Mouse (Mus musculus) gastrocnemius, postnatal 25 days (tissue): ENCODE measurements around the gene Fam110a. TPM values are rescaled to one million over a fixed set of nuclear protein-coding genes. Genes with fewer than 3 reads are reported as not detected.

ENCODE experiments used
- DNase-seq: peaks from one replicate; pipeline ENCODE4 v3.0.0; 2022
- long read RNA-seq, 2 experiments: library from polyadenylated mRNA; stranded (forward); transcript quantifications; one replicate each; pipeline ENCODE4 v2.0.0; 2021
- total RNA-seq, 2 experiments: library from RNA; stranded (reverse); gene quantifications; 1 replicate in 1 of 2; 2 replicates in 1 of 2; pipeline ENCODE4 v1.2.3; 2021

Fam110a gene
- 1 to 10 TPM; 2.2 to 2.9 TPM for total RNA-seq
- long read RNA-seq, experiment 1, partial matches to known transcripts: 2 of 6 reads
- long read RNA-seq, experiment 1, other reads (novel, unspliced or antisense): 1 of 6 reads
- long read RNA-seq, experiment 2, partial matches to known transcripts: 1 of 3 reads
- long read RNA-seq, experiment 2, other reads (novel, unspliced or antisense): 0 of 3 reads

DNA sequence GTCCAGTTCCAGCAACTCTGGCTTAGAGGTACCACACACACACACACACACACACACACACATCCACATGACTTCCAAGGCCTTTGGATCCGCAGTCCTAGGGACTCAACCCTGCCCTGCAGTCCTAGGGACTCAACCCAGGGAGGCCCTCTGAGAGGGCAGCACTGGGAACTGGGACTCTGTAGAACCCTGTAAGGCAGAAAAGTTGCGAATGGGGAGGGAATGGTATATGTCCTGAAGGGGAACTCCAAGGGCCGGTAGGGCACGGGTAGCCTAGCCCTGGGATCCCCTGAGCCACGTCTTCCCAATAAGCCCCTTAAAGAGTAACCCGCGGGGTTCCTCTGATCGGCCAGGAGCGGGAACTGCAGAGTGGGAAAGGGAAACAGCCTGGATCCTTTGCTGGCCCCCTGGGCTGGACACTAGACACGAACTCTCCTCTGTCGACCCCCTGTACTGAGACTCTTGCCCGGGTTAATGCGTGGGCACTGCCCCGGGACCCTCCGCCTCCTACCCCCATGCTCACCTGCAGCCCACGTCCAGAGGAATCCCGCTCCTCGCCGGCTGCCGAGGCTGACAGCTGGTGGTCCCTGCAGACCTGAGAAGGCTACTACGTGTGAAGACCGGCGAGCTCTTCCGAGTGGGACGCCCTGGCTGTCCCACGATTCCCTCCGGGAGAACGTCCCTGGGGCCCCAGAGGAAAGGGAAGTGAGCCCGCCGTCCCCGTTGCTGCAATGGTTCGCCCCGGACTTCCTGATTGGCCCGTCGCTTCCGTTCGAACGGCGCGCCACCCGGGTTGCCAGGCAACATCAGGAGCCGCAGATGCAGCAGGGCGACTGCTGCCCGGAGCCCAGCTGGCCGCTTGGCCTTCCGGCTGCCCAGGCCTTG lies at the start of gene Fam110a:
Gene Fam110a, minus strand, starts transcription at position 750 of the 885 bp plus-strand sequence.
- DNase-seq: peak; percentile 92

DNA sequence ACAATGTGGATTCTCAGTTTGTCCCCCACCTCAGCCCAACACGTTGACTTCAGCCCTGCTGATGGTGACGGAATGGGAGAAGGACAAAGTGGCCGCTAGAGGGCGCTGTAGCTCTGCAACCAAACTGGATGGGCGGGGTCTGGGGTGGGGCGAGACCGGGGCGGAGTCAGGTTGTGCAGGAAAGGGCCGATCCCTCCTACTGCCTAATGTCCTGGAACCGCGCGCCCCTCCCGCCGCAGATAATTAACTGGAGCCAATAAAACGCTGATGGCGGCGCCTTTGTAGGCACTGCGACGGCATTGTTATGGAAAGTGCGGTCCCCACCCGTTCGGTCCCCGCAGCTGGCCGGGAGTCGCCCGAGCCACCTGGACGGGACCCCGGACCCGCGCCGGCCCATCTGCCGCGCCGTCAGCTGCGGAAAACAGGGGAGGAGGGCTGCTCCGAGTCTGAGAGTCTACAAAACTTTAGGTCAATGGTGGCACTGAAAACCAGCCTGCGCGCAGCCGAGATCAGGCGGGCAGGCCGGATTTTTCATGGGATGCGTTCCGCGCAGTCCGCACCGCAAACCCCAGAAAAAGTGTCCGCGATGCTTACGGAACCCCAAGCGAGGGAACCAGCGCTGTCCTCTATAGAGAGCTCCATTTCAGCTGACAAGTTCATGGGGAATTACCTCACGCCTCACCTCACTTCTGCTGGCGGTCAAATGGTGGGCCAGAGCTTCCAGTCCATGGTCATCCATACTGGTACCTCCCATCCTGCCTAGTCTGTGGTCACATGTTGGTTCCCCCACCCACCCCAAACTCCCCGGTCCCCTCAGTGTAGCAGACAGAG lies 49.4 kb upstream of the Fam110a start:
- peak; percentile 75 for DNase-seq

DNA sequence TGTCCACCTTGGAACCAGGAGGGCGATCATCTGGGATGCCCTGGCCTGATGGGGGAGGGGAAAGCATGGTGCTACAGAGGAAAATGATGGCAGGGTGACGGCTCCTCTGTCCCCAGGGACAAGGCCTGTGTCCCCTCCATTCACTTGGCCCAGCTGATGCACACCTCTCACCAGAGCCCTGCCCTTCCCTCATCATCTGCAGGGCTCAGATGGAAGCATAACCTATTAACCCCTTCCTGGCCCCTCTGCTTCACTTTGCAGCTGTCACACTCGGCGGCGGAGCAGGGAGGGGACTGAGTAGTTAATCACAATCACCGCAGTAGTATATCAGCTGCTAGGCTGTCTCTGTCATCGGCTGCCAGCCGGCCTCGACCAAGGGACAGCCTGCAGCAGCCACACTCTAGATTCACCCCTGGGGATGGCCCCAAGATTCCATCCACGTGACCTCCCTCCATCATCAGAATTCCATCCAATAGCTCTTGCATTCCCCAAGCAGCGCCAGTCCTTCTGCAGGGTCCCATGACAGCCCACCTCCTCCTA lies 44.9 kb upstream of the Fam110a start:
- no peak for DNase-seq

DNA sequence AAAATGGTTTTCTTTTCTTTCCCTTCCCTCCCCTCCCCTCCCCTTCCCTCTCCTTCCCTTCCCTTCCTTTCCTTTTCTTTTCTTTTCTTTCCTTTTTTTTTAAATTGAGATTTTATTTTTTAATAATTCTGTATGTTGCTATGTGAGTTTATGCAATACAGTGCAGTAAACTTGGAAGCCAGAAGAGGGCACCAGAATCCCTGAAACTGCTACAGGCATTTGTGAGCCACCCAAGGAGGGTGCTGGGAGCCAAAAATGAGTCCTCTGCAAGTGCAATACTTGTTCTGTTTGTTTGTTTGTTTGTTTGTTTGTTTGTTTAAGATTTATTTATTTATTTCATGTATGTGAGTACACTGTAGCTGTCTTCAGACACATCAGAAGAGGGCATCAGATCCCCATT lies 42.0 kb upstream of the Fam110a start:
- no peak for DNase-seq

DNA sequence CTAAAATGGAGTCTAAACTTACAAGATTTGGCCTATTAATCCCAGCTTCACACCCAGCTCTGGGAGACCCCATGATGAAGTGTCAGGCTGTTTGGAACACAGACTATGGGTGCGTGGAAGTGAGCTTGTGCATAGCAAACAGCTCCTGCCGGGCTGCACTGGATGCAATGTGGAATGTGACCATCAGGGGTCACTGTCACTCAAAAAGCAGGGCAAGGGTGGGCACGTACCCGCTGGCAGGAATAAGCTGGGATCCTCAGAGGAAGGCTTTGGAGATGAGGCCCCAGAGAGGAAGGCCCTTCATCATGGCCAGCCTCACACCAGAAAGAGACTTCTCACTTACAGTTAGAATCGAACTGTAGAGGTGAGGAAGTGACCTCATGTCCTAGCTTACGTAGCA lies 40.2 kb upstream of the Fam110a start:
- no peak for DNase-seq

DNA sequence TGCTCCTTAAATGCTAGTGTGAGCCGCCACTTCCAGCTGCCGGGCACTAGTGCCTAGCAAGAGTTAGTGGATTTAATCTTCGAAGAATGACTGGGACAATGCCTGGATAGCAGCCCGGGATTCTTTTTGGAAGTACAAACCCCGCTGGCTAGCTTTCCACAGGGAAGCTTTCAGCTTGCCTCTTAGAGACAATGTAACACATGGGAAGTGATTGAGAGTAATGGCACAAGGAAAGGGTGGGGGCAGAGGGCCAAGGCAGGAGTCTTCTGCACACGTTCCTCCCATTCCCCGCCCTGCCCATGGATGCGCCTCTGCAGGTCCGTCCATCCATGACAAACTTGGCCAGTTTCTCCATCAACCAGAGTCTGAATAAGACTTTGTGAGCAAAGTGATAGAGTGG lies 36.6 kb upstream of the Fam110a start:
- DNase-seq: no peak

DNA sequence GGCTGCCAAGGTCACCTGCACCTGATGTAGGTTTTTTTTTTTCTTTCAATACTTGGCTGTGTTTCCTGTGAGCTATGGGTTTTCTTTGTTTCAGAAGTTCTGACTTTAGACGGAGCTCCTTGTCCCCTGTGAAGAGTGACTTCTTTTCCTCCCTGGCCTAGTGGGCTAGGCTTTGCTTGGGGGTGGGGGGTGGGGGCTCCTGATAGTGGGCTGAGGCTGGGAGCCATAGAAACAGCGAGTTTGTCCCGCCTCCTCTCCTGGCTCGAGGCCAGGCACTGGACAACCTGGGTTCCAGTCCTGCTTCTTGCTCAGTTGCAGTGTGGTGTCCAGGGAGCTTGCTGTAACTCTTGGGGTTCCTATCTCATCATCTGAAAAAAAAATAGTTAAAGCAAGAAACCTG lies 36.0 kb upstream of the Fam110a start:
- DNase-seq: no peak

DNA sequence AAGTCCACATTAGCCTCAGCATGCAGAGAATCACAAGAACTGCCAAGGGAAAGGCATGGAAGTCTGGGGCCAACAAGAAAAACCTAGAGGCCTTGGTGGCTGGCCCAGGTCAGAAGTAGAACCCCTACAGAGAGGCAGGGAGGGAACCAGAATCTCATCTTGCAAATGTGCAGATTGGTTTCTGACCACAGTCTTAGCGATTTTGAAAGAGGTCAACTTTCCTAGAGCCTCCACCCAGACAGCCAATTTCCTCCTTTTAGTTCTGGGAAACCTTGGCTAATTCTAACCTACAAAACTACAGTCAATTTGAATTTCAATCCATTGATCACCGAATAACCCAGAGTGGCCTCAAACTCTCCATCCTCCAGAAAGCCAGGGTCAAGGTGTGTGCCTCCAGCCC lies 32.7 kb upstream of the Fam110a start:
- DNase-seq: no peak

DNA sequence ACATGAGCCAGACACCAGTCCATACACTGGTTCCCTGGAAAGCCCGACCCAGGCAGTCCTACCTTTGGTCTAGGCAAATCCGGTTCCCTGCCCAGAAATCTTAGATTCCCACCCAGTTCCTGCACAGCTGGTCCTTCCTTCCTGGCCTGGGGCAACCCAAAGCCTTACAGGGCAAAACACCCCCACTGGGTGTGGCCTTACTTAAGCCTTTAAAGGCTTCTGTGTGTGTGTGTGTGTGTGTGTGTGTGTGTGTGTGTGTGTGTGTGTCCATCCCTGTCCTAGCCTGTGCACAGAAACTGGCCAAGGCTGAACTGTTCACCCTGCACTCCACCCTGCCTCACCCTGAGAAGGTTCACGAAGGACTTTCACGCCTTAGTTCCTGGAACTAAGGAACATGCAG lies 32.2 kb upstream of the Fam110a start:
- peak; percentile 43 for DNase-seq

DNA sequence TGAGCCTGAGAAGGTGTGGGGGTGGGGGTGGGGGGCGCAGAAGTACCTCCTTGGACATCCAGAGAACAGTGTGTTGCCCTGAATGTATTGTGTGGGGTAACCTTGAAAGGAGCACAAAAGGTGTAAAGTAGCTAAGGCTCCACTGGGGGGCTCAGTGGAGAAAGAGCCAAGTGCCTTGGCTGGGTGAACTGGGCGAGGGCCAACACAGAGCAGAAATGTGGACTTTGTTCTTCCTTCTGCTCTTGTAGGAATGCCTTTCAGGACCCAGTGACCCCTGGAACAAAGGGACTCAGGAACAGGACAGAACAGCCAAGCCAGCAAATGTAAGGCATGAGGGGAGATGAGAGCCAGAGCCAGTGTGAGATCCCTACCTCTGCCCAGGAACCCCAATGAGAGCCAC lies 31.7 kb upstream of the Fam110a start:
- no peak for DNase-seq

DNA sequence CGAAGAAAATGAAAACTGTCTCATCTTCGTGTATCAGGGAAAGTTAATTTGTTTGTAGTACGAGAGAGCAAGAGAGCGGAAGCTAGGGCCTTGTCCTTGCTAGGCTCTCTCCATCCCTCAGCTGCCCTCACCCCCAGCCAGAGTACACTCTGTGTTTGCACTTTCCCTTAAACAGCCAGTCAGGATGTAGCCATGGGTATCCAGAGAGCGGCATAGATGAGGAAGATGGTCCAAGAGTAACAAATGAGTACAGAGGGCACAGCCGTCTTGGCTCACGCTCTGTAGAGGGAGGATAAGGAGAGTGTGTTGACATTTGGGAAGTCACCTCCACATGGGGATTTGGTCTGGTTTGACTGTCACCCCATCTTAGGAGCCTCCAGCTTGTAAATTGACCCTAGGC lies 30.6 kb upstream of the Fam110a start:
- DNase-seq: no peak

DNA sequence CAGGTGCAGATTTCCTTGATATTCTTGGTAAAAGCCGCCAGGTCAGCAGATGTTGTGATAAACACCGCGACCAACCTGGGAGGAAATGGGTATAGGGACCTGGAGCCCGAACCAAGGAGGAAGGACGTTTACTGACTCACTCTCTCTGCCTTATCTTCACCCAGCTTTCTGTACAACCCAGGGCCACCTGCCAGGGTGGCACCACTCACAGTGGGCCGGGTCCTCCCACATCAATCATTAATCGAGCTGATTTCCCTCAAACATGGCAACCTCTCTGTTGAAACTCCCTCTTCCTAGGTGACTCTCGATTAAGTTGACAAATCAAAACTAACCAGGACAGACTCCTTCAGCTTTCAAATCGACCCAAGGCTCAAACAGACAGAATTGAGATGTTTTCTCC lies 30.2 kb upstream of the Fam110a start:
- no peak for DNase-seq

DNA sequence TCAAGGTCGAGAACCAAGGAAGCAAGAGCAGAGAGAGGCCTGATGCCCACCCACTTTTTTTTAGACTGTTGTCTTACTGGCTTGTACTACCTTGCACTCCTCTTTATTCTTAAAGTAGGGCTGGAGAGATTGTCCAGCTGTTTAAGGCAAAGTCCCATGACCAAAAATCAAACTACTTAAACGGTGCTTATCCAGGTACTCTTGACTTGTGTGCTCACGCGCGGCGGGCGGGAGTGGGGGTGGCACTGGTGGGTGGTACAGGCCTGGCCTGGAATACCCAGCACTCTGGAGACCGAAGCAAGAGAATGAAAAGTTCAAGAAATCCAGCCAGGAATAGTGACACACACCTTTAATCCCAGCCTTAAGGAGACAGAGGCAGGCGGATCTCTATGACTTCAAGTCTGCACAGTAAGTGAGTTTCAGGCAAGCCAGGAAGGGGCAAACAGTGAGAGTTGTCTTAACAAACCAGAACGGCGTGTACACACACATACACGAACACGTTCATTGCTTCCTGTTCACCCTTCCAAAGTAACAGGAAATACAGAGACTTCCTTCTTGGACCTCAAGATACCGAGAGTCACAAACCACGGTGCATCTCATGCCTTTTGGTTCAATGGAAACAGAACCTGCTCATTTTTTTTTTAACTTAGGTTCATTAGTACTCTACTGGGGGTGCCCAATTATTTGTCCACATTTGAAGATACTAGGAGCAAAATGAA lies 29.2 kb upstream of the Fam110a start:
- no peak for DNase-seq

DNA sequence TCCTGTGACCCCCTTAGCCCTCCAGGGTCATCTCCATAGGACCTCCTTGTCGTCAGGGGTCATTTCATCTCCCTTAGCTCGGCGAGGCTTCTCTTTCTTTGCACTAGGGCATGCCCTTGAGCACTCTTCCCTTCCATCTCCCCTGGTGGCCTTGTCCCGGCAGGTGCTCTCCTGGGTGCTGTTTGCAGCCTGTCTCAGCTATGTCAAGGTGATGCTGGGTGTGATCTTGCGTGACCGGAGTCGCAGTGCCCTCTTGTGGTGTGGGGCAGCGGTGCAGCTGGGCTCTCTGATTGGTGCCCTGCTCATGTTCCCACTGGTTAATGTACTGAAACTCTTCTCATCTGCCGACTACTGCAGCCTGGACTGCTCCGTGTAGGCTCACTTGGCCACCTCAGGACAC lies 27.8 kb upstream of the Fam110a start:
- DNase-seq: no peak

DNA sequence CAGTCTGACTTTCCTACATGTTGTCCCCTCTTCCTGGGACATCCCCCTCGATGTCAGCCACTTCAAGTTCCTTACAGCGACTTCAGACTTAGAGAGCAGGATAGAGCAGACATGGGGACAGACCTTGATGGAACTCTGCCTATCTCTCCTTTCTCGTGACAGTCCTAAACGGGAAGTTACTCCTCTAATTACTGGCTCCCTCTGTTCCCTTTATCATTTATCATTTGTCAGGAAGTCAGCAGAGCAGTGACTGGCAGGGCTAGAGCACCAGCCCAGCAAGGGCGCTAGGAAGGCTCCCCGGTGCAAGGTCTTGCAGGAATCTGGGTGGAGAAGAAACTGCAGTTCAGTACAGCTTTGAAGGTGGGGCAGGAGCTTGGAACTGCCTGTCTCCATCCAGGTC lies 22.5 kb upstream of the Fam110a start:
- DNase-seq: no peak

DNA sequence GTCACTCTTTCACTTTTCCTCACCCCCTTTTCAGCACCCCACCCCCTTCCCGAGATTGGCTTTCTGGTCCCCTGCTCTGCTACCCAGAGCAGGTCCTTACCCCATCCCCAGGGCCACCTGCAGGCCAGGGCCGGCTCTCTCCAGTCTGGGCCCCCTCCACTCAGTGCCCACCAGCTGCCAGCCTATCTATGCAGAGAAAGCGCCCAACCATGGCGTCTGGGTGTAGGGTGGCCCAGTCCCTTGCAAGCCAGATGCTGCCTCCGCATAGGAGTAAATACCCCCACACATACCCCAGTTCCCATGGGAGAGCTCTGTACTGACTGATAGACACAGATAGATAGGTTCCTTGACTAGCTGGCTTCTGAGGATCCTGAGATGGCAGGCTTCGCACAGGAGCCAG lies 20.7 kb upstream of the Fam110a start:
- DNase-seq: no peak

DNA sequence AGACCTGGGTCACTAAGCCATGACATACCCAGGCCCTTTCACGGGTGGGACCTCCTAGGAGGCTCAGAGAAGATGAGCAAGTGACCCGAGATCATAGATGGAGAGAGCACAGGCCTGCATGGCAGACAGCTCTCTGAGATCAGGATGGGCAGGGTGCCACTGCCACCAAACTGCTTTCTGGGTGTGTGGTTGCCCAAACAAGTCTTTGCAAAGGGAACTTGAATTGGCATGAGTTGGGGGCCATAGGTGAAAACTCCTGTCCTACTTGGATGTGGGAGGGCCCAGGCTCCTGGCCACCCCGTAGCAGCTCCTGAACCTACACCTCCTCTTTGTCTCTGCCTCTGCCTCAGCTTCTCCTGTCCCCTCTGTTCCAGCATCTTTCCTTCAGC lies 20.3 kb upstream of the Fam110a start:
- DNase-seq: no peak

DNA sequence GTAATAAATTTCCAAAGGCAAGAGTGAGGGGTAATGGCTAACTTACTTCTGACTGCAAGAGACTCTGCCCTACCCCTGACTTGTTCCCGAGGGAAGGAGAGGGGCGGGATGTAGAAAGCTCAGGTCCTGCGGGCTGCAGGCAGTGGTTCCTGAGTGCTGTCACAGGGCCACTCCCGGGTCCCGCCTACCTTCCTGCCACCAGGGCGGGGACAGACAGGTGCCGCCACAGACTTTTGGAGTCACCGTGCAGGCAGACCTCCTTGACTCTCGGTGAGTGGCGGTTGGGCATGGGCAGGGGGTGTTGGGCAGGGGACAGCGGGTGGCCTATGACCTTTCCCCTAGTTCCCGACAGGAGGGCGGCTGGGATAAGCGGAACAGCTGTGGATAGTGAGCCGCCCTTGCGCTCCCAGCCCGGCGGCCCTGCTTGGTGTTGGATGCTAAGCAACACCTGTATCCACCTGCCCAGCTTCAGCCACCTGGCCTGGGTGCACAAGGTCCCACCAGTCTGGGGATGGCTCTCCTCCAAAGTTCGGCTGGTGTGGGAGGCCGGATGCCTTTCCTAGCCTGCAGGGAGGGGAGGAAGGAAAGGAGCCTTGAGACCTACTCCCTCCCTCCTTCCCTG lies 19.8 kb upstream of the Fam110a start:
- no peak for DNase-seq

DNA sequence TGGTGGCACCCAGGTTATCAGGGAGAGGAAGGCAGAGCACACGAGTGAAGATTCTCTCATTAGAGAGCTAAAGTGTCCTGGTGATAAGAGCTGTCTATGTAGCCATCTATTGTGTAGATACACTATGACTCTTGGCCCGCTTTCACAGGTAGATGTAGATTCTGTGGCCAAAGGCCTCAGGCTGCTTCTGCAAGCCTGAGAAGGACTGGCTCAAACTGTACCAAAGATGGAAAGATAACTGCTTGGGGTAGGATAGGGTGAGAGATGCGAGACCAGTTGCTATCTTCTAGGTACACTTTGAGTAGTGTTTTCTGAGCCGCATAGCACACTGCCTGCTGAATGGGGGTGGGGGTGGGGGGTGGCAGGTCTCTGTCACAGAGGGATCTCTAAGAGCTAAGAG lies 18.9 kb upstream of the Fam110a start:
- DNase-seq: no peak

DNA sequence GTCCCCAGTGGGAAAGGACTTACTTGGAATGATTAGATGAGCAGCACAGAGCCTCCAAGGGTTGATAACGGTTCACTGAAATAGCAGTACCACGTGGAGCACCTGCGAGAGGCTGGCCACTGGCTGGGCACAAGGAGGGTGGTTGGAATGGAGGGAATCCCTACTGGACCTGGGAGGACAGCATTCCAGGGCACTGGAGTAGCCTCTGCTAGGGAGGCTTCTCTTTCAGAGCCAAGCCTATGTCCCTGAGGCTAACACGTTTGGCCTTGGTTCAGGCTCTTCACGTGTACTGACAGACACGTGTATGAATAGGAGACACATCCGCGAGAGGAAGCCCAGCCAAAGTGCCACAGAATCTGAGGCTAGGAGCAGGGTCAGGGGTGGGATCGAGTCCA lies 18.5 kb upstream of the Fam110a start:
- DNase-seq: no peak

DNA sequence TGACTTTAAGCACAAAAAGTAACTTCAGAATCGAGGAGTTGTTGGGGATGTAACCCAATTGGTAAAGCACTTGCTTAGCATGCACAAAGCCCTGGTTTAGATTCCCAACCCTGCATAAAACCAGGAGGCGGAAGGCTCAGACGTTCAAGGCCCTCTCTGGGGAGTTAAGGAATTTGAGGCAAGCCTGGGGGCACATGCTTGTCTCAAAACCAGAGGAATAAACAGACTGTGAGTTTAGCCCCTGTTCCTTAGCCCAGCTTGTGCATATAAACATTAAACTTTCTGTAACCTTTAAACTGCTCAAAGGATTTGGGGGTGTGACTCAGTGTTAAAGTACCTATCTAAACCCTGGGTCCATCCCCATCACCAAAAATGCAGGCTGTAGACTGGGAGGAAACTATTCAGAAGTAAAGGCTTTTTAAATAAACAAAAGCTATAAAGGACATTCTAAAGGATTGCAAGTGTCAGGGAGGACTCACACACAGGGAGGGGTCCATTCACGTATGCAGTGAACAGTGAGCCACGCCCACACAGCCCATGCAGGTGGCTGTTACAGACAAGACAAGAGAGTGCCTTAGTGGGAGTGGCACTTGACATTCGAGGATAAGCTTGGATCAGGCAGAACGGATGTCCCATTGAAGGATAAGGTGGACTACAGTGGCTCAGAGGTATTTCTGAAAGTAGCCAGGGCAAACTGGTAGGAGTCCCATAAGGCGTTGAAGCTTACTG lies 17.9 kb upstream of the Fam110a start:
- no peak for DNase-seq
